Mouse (Mus musculus) inflammation-experienced regulatory T-cells, adult 6 months (primary cell): ENCODE data around the gene Mettl25. TPM values are rescaled to one million over a fixed set of nuclear protein-coding genes. Genes with fewer than 3 reads are reported as not detected.

Source experiments
- ATAC-seq: one replicate; pipeline ENCODE4 v1.8.0; 2017
- polyA plus RNA-seq, 3 experiments: library from polyadenylated mRNA; unstranded; fragments of 100-300 nt; shearing (Covaris generic); gene quantifications; one replicate each; pipeline ENCODE4 v1.2.1; 2017

The Mettl25 gene
- 1 to 10 TPM; 4.7 to 6.4 (median 4.8) TPM for polyA plus RNA-seq

DNA sequence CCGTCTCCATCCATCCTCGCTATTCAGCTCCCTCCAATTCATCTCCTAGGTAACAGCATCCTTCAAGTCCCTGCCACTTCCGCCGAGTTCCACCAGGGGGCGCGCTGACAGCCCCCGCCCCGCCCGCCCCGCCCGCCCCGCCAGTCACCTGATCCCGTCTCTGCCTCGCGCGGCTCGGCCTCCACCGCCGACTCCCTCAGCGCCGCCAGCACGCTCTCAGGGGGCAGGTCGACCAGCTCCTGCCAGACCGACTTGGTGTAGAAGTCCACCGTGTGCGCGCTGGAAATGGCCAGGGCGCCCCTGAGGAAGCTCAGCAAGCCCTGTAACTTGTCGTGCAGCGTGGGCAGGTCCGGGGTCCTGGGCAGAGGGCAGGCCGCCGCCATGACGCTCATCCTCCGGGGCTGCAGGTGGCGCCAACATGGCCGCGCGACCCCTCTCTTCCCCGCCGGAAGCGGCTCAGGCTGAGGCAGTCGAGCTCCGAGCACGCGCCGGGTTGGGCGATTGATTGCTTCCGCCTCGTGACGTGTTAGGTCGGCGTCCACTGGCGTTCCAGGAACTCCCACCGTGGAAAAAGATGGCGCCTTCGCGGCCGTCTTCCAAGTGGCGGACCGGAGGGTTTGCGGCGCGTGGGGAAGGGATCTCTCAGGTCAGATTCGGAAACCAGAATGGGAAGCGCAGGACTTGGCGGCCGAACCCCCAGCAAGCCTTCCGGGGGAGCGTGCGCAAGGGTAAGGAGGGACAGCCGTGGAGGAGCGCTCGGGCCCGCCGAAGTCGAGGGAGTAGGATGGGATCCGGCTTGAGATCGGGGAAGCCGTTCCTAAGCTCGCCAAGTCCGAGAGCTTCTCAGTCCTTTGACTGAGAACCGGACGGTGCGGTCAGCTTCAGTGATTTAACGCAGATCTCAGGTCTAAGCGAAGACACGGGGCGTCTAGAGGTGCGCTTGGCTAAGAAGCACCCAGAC lies at the start of gene Mettl25, which contains the start of gene Ccdc59:
TSS of gene Mettl25 (minus strand) at position 453 of the 961 bp plus-strand sequence.
TSS of gene Ccdc59 (plus strand) at position 140 of the 961 bp plus-strand sequence.
- peak; percentile 92 for ATAC-seq

GRCm38 (mm10) chr10:105867312-105867711 lies 26.1 kb upstream of the Mettl25 start:
- ATAC-seq: no peak

DNA sequence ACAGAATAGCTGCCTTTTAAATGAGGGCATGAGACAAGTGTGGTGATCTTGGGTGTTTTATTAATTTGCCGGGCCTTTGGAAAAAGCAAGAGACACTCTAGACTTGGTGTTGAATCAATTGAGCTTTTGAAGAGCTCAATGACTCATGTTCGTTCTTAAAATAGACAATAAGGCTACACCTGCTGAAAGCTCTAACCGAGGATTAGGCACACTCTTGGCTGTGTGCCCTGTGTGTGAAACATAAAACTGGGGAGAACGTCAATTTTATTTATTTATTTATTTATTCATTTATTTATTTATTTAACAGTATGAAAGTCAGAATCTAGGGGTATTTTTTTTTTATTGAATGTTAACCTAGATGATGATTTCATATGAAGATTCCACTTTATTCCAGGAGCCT lies 10.0 kb upstream of the Mettl25 start:
- ATAC-seq: no peak

- no peak for ATAC-seq
Measured at GRCm38 (mm10) chr10:105850286-105850685, 9.1 kb upstream of the Mettl25 start.

DNA sequence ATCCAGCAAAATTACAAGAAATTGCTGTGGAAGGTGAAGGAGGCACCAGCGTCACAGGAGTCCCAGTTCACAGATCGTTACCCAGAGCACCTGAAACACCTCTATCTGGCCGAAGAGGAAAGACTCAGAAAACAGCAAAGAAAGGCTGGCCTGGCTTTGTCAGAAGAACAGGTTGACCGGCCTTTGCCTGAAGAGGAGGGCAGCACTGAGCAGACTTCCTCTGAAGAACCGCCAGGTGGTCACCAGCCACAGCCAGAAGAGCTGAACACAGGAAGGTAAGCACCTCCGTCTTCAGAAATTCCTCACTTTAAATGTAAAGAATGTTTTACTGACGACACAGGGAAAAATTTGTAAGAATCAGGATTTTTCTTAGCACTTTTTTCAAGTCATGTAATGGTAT lies 1.4 kb upstream of the Mettl25 start:
- ATAC-seq: no peak

DNA sequence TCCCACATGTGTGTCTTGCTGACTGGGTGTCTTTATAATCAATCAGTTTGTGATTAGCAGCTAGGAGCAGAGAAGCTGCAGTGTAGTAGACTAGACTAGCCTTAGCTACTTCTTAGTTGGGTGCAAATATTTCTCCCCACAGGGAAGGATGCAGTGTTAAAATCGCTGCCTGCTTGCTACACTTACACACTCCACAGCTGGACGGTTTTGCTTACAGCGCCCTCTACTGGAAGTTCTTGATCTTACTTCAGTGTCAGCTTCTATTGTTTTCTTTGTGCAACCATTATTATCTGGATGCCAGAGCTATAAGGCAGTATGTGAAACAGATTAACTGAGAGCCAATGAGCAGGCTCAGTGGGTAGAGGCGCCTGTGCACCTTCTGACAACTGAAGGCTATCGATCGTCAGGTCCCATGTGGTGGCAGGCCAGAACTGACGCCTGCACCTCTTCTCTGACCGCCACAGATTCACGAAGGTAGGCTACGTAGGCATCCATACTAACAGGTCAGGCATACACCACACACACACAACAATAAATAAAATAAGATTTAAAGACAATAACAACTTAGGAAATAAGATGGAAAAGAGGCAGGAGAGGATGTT lies 6.5 kb downstream of the Mettl25 start:
- peak; percentile 79 for ATAC-seq

DNA sequence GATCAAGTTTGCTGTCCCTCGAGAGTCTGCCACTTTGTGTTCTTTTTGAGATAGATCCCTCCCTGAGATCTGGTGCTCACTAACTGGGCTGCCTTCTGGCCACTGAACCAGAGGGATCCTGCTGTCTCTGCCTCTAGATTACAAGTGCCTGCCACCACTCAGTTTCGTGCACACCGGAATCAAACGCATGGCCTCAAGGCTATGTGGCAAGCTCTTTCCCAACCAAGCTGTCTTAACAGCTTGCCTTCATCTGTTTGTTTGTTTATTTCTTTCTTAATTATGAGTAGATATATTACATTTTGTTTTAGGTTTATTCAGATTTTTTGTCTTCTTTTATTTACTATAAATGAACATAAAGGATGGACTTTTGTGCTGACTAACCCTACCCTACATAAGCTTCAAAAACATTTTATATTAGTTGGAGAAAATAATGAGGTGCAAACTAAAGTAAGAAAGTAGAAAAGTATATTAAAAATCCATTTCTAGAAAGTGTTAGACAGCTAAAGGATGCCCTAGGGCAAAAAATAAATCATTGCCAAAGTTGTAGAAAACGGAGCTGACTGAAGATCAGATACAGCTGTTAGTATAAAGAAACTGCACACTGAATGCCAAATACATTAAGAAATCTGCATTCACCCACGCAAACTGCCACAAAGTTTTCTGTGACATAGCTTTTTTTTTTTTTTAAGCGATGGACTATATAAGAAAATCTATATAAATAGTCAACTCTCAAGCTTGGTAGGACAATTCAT lies 34.7 kb downstream of the Mettl25 start:
- ATAC-seq: no peak

- ATAC-seq: no peak
Measured at GRCm38 (mm10) chr10:105803461-105803860, 37.7 kb downstream of the Mettl25 start.

GRCm38 (mm10) chr10:105802132-105802531 lies 39.0 kb downstream of the Mettl25 start:
- ATAC-seq: no peak

DNA sequence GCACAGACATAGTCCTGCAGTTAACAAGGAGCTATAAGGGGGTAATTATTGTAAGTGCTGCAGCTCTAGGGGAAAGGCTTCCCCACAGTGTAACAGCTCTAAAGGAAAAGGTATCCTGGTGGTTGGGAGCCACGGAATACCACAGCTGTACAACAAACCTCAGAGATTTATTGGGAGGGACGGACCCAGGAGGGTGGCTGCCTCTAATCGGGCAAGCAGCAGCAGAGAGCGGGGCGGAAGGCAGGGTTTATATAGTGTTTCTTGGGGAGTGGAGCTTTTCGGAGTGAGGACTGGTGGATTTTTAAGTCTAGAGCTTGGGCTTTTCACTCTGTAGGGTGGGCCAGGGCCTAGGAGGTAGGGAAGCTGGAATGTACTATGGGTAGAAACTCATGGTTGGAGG lies 40.0 kb downstream of the Mettl25 start:
- no peak for ATAC-seq

- no peak for ATAC-seq
Measured at GRCm38 (mm10) chr10:105797250-105797924, 43.8 kb downstream of the Mettl25 start.

DNA sequence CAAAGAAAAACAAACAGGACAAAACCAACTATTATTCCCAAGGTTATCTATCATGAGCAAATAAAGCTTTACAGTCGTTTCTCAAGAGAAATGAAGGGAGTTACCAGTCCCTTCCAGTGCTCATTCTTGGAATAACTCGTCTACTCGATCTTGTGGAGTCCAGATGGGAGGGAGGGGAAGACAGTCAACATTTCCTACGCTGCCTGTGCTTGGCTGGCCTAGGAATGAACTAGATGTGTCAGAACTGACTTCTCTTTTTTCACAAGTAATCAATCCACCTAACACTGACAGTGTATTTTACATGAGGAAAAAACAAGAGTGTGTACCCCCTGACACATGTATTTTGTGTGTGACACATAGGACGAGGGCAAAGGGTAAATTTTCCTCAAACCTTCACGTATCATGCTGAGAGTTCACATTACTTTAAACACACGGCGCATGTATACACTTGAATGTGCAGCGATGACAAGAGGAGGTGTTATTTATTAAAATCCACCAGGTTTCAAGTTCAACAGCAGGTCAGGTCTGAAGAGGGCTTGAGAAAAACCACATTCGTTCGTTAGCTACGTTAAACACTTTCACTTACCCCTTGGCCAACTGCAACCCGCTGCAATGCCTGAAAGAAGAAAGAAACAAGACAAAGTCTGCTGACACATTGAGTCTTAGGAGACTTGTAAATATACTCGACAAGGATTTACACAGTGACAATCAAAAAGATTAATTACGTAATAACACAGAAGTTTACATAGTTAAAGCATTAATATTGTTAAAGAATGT lies 47.2 kb downstream of the Mettl25 start:
- ATAC-seq: no peak

- ATAC-seq: no peak
Measured at GRCm38 (mm10) chr10:105788744-105789486, 52.3 kb downstream of the Mettl25 start.

- no peak for ATAC-seq
Measured at GRCm38 (mm10) chr10:105783766-105784165, 57.4 kb downstream of the Mettl25 start.

GRCm38 (mm10) chr10:105774382-105774781 lies 66.8 kb downstream of the Mettl25 start:
- ATAC-seq: peak; percentile 68

- no peak for ATAC-seq
Measured at GRCm38 (mm10) chr10:105772821-105773302, 68.3 kb downstream of the Mettl25 start.

- no peak for ATAC-seq
Measured at GRCm38 (mm10) chr10:105763959-105764358, 77.2 kb downstream of the Mettl25 start.

DNA sequence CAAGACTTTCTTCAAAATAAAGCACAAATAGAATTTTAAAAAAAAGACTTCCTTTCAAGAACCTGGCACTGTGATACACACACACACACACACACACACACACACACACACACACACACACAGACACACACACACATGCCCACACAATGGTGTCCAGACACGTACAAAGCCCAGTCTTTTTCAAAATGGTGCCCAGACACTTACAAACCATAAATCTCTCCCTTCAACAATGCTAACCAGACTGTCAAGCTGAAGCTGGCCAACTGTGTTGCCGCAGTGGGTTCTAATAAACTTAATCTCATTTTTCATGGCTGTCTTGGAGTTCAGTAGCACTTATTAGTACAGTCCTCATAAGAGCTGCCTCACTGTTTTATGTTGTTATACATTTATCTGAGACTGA lies 80.7 kb downstream of the Mettl25 start:
- no peak for ATAC-seq

- no peak for ATAC-seq
Measured at GRCm38 (mm10) chr10:105760046-105760445, 81.1 kb downstream of the Mettl25 start.

DNA sequence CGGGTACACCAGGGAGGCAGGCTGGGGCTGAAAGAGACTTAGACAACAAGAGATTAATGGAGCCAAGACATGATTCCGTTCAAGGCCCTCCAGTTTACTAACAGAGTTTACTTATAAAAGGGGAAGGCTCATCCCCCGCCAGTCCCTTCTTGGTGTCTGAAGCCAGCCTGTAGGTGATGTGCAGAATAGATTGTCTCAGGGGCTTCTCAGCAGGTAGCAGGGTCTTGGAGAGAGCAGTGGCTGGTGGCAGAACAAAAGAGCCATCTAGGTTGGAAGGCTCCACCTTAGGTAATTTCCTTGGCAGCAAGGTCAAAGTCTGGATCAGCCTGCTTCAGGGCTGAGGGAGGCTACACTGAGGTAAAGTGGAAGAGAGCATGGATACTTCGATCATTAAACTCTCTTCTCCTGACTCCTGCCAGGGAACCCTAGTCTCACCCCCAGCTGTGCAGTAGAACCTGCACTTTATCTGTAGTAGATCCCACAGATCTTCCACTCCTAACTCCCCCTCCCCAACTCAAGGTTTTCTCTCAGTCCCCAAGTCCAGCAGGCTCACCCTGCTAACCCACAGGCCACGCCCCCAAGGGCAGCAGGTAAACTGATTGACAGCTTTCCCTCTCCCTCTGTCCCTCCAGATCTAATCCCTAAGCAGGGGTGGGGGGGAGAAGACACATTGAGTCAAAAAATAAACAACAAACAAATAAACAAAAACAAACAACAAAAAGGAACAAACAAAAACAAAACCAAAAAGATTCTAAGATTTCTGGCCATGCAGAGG lies 87.2 kb downstream of the Mettl25 start:
- ATAC-seq: no peak
